Mouse (Mus musculus) C2C12 (cell line): ENCODE data around the gene Barx1.
A peak's percentile ranks its signal among the peaks of the same experiment; 100 is the strongest.

Experiments
- CTCF ChIP-seq: IDR thresholded peaks from one replicate; pipeline ENCODE4 v1.5.1; 2011; ENCODE audit not compliant: control insufficient read depth, insufficient read depth, insufficient read length
- MYOD1 ChIP-seq: IDR thresholded peaks from one replicate; pipeline ENCODE4 v1.6.1; 2011; ENCODE audit warnings: low read depth; ENCODE audit not compliant: control insufficient read depth, insufficient read length

GRCm38 (mm10) chr13:48639570-48639969 lies 23.2 kb upstream of the Barx1 start:
- peak; percentile 65 for TF ChIP-seq CTCF
- no peak for TF ChIP-seq MYOD1
